In genomic region chr11:75651426-75652221, GRCm38 (mm10) we compare ENCODE assay signal across 8 mouse cellular contexts. TPM values are rescaled to one million over a fixed set of nuclear protein-coding genes. Genes with fewer than 3 reads are reported as not detected.
DNase-seq lines count a peak whose midpoint lies in the region; ATAC-seq lines count a peak whose summit lies in the region.

No protein-coding gene starts in this region.

- H3K27me3 ChIP-seq in hindbrain, embryonic 11.5 days (ENCODE audit: control insufficient read depth, insufficient read depth, low read length): peaks cover 27% of the 10 kb centered on the region

- peak; percentile 60 for ATAC-seq in hindbrain, embryonic 11.5 days (ENCODE audit: low FRiP score)

- H3K9ac ChIP-seq in hindbrain, embryonic 11.5 days (ENCODE audit: low read depth, low read length): peak overlapping the region; percentile 83

- peak overlapping the region; percentile 58 for H3K4me3 ChIP-seq in hindbrain, embryonic 11.5 days (ENCODE audit: low read depth, low read length)

- peak; percentile 90 for DNase-seq in Muller cell, postnatal 12 days (ENCODE audit: inconsistent ontology term)
- peak; percentile 83 for DNase-seq in cerebellum, adult 9-10 months
- peak; percentile 58 to 71 for DNase-seq in frontal cortex, postnatal 10 days (ENCODE audit: low spot score in 2 of 2)
- peak; percentile 76 for DNase-seq in hindbrain, embryonic 11.5 days (ENCODE audit: low spot score)
- peak; percentile 56 to 63 for DNase-seq in layer of hippocampus, postnatal 25 days (ENCODE audit: extremely low spot score in 1 of 2, low spot score in 1 of 2)
- peak; percentile 88 for DNase-seq in lung, postnatal 14 days
- peak; percentile 73 for DNase-seq in retina, postnatal 1 day
- peak; percentile 77 for DNase-seq in thymus, postnatal 4 days

- peak overlapping the region; percentile 91 for H3K4me2 ChIP-seq in hindbrain, embryonic 11.5 days (replicated peaks; ENCODE audit: low read depth, low read length)

- H3K36me3 ChIP-seq in hindbrain, embryonic 11.5 days (ENCODE audit: control insufficient read depth, insufficient read depth, low read length): no peaks in the 10 kb centered on the region

- H3K9me3 ChIP-seq in hindbrain, embryonic 11.5 days (ENCODE audit: control insufficient read depth, low read length): no peaks in the 10 kb centered on the region

- peak overlapping the region; percentile 42; the same call in 1 of the 2 replicates for H3K27ac ChIP-seq in hindbrain, embryonic 11.5 days (ENCODE audit: low read depth, low read length)

- WGBS in hindbrain, embryonic 11.5 days: under 1% methylated on average over 54 of the region's 54 CpGs

- H3K4me1 ChIP-seq in hindbrain, embryonic 11.5 days (replicated peaks; ENCODE audit: control insufficient read depth, insufficient read depth, low read length): peaks cover 13% of the 10 kb centered on the region; the same call in 1 of the 2 replicates

RNA-seq across cellular contexts. Expression of gene Myo1c, which starts 1.3 kb away (rescaled TPM):
- polyA plus RNA-seq in hindbrain, embryonic 11.5 days (2014; fragmentation: Nextera tagmentation; extraction: Ambion mirVana): 9.9 and 10.4 TPM in 2 replicates
- 10 to 100 TPM; 11.8 to 18.6 TPM for total RNA-seq in layer of hippocampus, postnatal 25 days (2021)

RNA-seq across cellular contexts. Expression of gene Inpp5k, which starts 20.8 kb away (rescaled TPM):
- polyA plus RNA-seq in hindbrain, embryonic 11.5 days (2014; fragmentation: Nextera tagmentation; extraction: Ambion mirVana): 26.5 and 28.8 TPM in 2 replicates
- 10 to 100 TPM; 40.6 to 46.7 TPM for total RNA-seq in layer of hippocampus, postnatal 25 days (2021)

RNA-seq across cellular contexts. Expression of gene Crk, which starts 27.4 kb away (rescaled TPM):
- polyA plus RNA-seq in hindbrain, embryonic 11.5 days (2014; fragmentation: Nextera tagmentation; extraction: Ambion mirVana): 113 and 127 TPM in 2 replicates
- total RNA-seq in layer of hippocampus, postnatal 25 days (2021): 100 to 1,000 TPM; 118 to 134 TPM

Comparison
In these comparisons a context has a peak if more than half of its experiments do, and no peak if none do; other contexts are left out.
1. Peak in every context shown above with its lines: DNase-seq, ATAC-seq, H3K4me3 ChIP-seq and H3K27ac ChIP-seq.